Mouse (Mus musculus) ES-Bruce4 (cell line): Measurements from ENCODE around the gene Tnfsf15.

Experiments
- CTCF ChIP-seq: IDR thresholded peaks from one replicate; pipeline ENCODE4 v1.8.1; 2011; ENCODE audit warnings: low read depth, low read length
- POLR2A ChIP-seq: IDR thresholded peaks from one replicate; pipeline ENCODE4 v1.8.1; 2011; ENCODE audit warnings: low read length; ENCODE audit not compliant: insufficient read depth

DNA sequence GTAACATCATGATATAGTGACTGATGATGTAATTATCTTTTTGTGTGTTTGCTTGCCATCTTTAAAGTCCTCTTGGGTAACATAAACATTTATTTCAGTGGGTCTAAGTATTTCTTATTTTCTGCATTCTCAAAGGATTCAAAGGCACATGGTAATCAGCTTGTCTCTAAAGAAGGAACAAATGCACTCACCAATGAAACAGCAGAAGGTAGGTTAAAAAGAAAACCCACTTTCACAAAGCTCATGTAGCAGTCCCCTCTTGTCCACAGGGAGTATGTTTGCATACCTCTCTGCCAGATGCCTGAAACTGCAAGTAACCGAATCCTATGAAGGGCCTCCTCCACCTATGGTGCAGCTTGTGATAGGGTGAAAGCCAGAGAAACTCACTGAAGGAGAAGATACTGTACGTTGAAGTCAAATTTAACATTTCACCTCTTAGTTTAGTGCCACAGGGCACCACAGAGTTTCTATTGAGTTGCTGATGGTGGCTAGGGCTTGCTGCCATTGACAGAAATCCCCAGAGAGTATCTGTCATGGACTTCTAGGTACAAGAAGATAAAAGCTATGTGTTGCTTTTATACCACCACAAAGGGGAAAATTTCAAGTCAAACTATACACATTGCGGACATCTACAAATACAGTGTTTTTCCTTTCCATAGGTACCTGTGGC is 3.3 kb upstream of the Tnfsf15 start:
- TF ChIP-seq CTCF = no peak
- no peak for TF ChIP-seq POLR2A
